Mouse (Mus musculus) CH12.LX (cell line): ENCODE results near the gene Atp1a3. TPM values are rescaled to one million over a fixed set of nuclear protein-coding genes. Genes with fewer than 3 reads are reported as not detected.

Experiments
- DNase-seq: peaks from one replicate; pipeline ENCODE4 v3.0.0-alpha.2; 2013; ENCODE audit errors: extremely low read depth
- H3K27ac ChIP-seq: 2 replicates; pipeline ENCODE4 v1.5.1; 2012; ENCODE audit warnings: low read depth, mild to moderate bottlenecking, control low read depth, moderate library complexity; ENCODE audit not compliant: insufficient read depth
- H3K27me3 ChIP-seq: replicated peaks from 2 replicates; pipeline ENCODE3; 2012; ENCODE audit warnings: inconsistent platforms
- H3K36me3 ChIP-seq, 2 experiments: replicated peaks in 1 of 2; 2 replicates each; pipeline versions ENCODE3 to v1.6.1; 2012; ENCODE audit warnings: inconsistent platforms in 1 of 2, low read length in 1 of 2, mild to moderate bottlenecking in 1 of 2, mixed read lengths in 1 of 2, moderate library complexity in 1 of 2; ENCODE audit not compliant: control insufficient read depth in 1 of 2, insufficient read depth in 1 of 2
- H3K4me1 ChIP-seq, 2 experiments: 2 replicates each; pipeline ENCODE4 v1.6.1; 2012; ENCODE audit warnings: inconsistent platforms in 1 of 2, moderate library complexity in 1 of 2; ENCODE audit not compliant: insufficient read depth in 2 of 2, control insufficient read depth in 1 of 2
- H3K4me2 ChIP-seq: 2 replicates; pipeline ENCODE4 v1.6.1; 2012; ENCODE audit warnings: low read depth, mild to moderate bottlenecking, control low read depth; ENCODE audit not compliant: poor library complexity, insufficient read depth, severe bottlenecking
- H3K4me3 ChIP-seq, 3 experiments: fragments of 150-350 bp in 1 of 3; sonication (generic) in 1 of 3; replicated peaks in 1 of 3; 2 replicates each; pipeline versions ENCODE3 to v1.5.1; 2011 to 2012; ENCODE audit warnings: low read depth in 2 of 3, low read length in 2 of 3, mild to moderate bottlenecking in 2 of 3, moderate library complexity in 2 of 3, control low read depth in 1 of 3, improper control_type of control experiment in 1 of 3, inconsistent platforms in 1 of 3, mixed read lengths in 1 of 3; ENCODE audit not compliant: poor library complexity in 1 of 3
- H3K79me2 ChIP-seq: replicated peaks from 2 replicates; pipeline ENCODE4 v1.6.1; 2012; ENCODE audit warnings: mild to moderate bottlenecking, moderate library complexity; ENCODE audit not compliant: control insufficient read depth, poor library complexity, insufficient read depth, severe bottlenecking; ENCODE audit errors: extremely low read depth
- H3K9ac ChIP-seq: 2 replicates; pipeline ENCODE4 v1.6.1; 2012; ENCODE audit warnings: low read depth, mild to moderate bottlenecking, control low read depth, moderate library complexity; ENCODE audit not compliant: insufficient read depth
- H3K9me3 ChIP-seq: replicated peaks from 2 replicates; pipeline ENCODE3; 2012; ENCODE audit warnings: low read length, inconsistent platforms, mixed read lengths
- CHD1 ChIP-seq: IDR thresholded peaks from 2 replicates; pipeline ENCODE4 v1.6.1; 2012; ENCODE audit warnings: low read depth, low read length, improper control_type of control experiment, inconsistent platforms
- CTCF ChIP-seq, 2 experiments: IDR thresholded peaks in 1 of 2; conservative IDR thresholded peaks in 1 of 2; 2 replicates each; pipeline ENCODE4 v1.5.1; 2011 to 2012; ENCODE audit warnings: low read depth in 2 of 2, low read length in 2 of 2, improper control_type of control experiment in 1 of 2, inconsistent platforms in 1 of 2, mild to moderate bottlenecking in 1 of 2, moderate library complexity in 1 of 2
- ELF1 ChIP-seq: IDR thresholded peaks from 2 replicates; pipeline ENCODE4 v1.6.1; 2014; ENCODE audit warnings: low read depth, mild to moderate bottlenecking, inconsistent platforms, low read length, improper control_type of control experiment
- ETS1 ChIP-seq: conservative IDR thresholded peaks from 2 replicates; pipeline ENCODE4 v1.6.1; 2012; ENCODE audit warnings: low read depth, mild to moderate bottlenecking, inconsistent platforms, low read length, improper control_type of control experiment, moderate library complexity
- IRF4 ChIP-seq: IDR thresholded peaks from 2 replicates; pipeline ENCODE4 v1.6.1; 2014; ENCODE audit warnings: low read depth, mild to moderate bottlenecking, inconsistent platforms, low read length, improper control_type of control experiment
- JUND ChIP-seq: conservative IDR thresholded peaks from 2 replicates; pipeline ENCODE4 v1.6.1; 2011; ENCODE audit warnings: low read depth, low read length, improper control_type of control experiment
- MAZ ChIP-seq: IDR thresholded peaks from 2 replicates; pipeline ENCODE4 v1.6.1; 2012; ENCODE audit warnings: low read depth, mild to moderate bottlenecking, inconsistent platforms, low read length, improper control_type of control experiment, moderate library complexity
- MEF2A ChIP-seq: IDR thresholded peaks from 2 replicates; pipeline ENCODE4 v1.6.1; 2014; ENCODE audit warnings: low read depth, mild to moderate bottlenecking, inconsistent platforms, low read length, improper control_type of control experiment, borderline replicate concordance
- MYC ChIP-seq: IDR thresholded peaks from 2 replicates; pipeline ENCODE4 v1.6.1; 2011; ENCODE audit warnings: low read depth, mild to moderate bottlenecking, improper control_type of control experiment, low read length
- NELFE ChIP-seq: IDR thresholded peaks from 2 replicates; pipeline ENCODE4 v1.6.1; 2011; ENCODE audit warnings: low read depth, low read length, improper control_type of control experiment
- POLR2A ChIP-seq: IDR thresholded peaks from 2 replicates; pipeline ENCODE4 v1.6.1; 2011; ENCODE audit warnings: low read depth, mild to moderate bottlenecking, improper control_type of control experiment, low read length
- POLR2AphosphoS2 ChIP-seq: IDR thresholded peaks from 2 replicates; pipeline ENCODE4 v1.6.1; 2011; ENCODE audit warnings: low read depth, low read length, improper control_type of control experiment
- RAD21 ChIP-seq: IDR thresholded peaks from 2 replicates; pipeline ENCODE4 v1.6.1; 2011; ENCODE audit warnings: low read depth, mild to moderate bottlenecking, low read length, improper control_type of control experiment, moderate library complexity
- RCOR1 ChIP-seq: conservative IDR thresholded peaks from 2 replicates; pipeline ENCODE4 v1.6.1; 2012; ENCODE audit warnings: low read depth, mild to moderate bottlenecking, inconsistent platforms, low read length, improper control_type of control experiment
- SIN3A ChIP-seq: IDR thresholded peaks from 2 replicates; pipeline ENCODE4 v1.6.1; 2012; ENCODE audit warnings: low read length, improper control_type of control experiment, inconsistent platforms
- SMC3 ChIP-seq: IDR thresholded peaks from 2 replicates; pipeline ENCODE4 v1.6.1; 2011; ENCODE audit warnings: low read depth, low read length, improper control_type of control experiment
- TCF12 ChIP-seq: IDR thresholded peaks from 2 replicates; pipeline ENCODE4 v1.6.1; 2014; ENCODE audit warnings: low read depth, mild to moderate bottlenecking, inconsistent platforms, low read length, improper control_type of control experiment
- UBTF ChIP-seq: IDR thresholded peaks from 2 replicates; pipeline ENCODE4 v1.6.1; 2012; ENCODE audit warnings: low read depth, mild to moderate bottlenecking, inconsistent platforms, low read length, improper control_type of control experiment, moderate library complexity
- ZKSCAN1 ChIP-seq: IDR thresholded peaks from 2 replicates; pipeline ENCODE4 v1.6.1; 2012; ENCODE audit warnings: low read depth, inconsistent platforms, low read length, improper control_type of control experiment, borderline replicate concordance
- ZMIZ1 ChIP-seq: IDR thresholded peaks from 2 replicates; pipeline ENCODE4 v1.6.1; 2012; ENCODE audit warnings: low read depth, mild to moderate bottlenecking, inconsistent platforms, low read length, improper control_type of control experiment
- ZNF384 ChIP-seq: IDR thresholded peaks from 2 replicates; pipeline ENCODE4 v1.6.1; 2012; ENCODE audit warnings: low read depth, low read length, improper control_type of control experiment, inconsistent platforms
- dilution Hi-C: fragments of 300-500 bp; cut with MboI; formaldehyde crosslinking; loops from 2 replicates; pipeline ENCODE4 v1.14.3; 2020; ENCODE audit warnings: low sequenced_read_pairs; ENCODE audit not compliant: extremely low pct_unique_long_range_greater_than_20kb, extremely low pct_ligation_motif_present
- in situ Hi-C: fragments of 300-500 bp; cut with MboI; formaldehyde crosslinking; loops from 3 replicates; pipeline ENCODE4 v1.14.3; 2019; ENCODE audit warnings: low sequenced_read_pairs, low pct_ligation_motif_present, low pct_unique_long_range_greater_than_20kb, mixed read lengths
- polyA plus RNA-seq: library from polyadenylated mRNA; unstranded; fragments of >175 nt; gene quantifications from 2 replicates; pipeline ENCODE4 v1.2.1, GENCODE M21; 2012; ENCODE audit warnings: low read depth; ENCODE audit not compliant: insufficient read length
- total RNA-seq, 2 experiments: library from RNA; depleted of rRNA; stranded (reverse); fragments of 300-350 nt in 1 of 2; fragments of >200 nt in 1 of 2; gene quantifications; 2 replicates each; pipeline ENCODE4 v1.2.3; 2012 to 2014

The Atp1a3 gene
- total and polyA plus RNA-seq, 3 experiments, result 0.17 to 0.24 TPM; not detected in 1

DNA sequence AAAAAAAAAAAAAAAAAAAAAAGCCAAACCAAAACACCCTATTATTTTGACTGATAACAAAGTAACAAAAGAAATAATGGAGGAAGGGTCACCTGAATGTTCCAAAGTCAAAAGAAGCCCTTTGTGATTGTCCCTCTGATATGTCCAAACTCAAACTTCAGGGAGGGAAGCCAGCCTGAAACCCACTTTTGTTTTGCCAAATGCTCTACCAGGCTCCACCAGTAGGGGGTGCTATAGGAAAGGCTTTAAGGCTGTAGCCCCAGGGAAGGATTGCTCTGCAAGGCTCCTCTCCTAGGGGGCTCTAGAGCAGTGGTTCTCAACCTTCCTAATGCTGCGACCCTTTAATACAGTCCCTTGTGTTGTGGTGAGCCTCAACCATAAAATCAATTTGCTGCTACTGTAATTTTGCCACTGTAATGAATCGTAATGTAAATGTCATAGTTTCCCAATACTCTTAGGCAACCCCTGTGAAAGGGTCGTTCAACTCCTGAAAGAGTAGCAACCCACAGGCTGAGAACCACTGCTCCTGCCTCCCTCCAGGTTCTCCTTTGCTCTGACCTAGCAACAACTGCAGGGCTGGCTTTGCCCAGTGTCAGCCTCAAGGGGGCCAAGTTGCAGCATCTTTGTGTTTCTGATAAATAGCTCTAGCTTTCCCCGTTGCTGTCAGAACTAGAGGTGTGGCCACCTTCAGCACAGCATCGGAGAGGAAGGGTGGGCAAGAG, 24.4 kb upstream of the Atp1a3 start:
- H3K36me3 ChIP-seq, result peaks cover 0 to 3% of the 10 kb centered on the region in 2 experiments
- TF ChIP-seq ZKSCAN1 (no peak), NELFE (no peak), IRF4 (no peak), POLR2AphosphoS2 (no peak), SMC3 (peak; percentile 66), JUND (no peak), MYC (no peak), ELF1 (no peak), ETS1 (no peak), ZMIZ1 (no peak), MEF2A (no peak), RCOR1 (no peak), TCF12 (no peak), POLR2A (no peak), CTCF (conservative IDR thresholded peaks at IDR 0.05 in 1 of 2, IDR thresholded peaks at IDR 0.05 in 1 of 2; ENCODE audit: low read depth in 2 of 2, low read length in 2 of 2) (peak; percentile 89 to 94), RAD21 (peak; percentile 86), UBTF (no peak), CHD1 (no peak), MAZ (no peak), ZNF384 (peak; percentile 93)
- TF ChIP-seq, all 38 proteins: peak for 4
- in situ Hi-C loops, result no loop called here
- H3K79me2 ChIP-seq, result no peaks in the 10 kb centered on the region
- H3K27ac ChIP-seq, result no peak overlapping the region
- no peak overlapping the region for H3K9ac ChIP-seq
- H3K4me1 ChIP-seq, result peaks cover 0 to 7% of the 10 kb centered on the region in 2 experiments; a peak in 2 of 4 replicates
- no peak overlapping the region for H3K4me3 ChIP-seq
- dilution Hi-C loops, result no loop called here
- no peaks in the 10 kb centered on the region for H3K9me3 ChIP-seq
- DNase-seq, result peak; percentile 76
- H3K27me3 ChIP-seq, result no peaks in the 10 kb centered on the region
- no peak overlapping the region for H3K4me2 ChIP-seq

- in situ Hi-C loops (no loop called here), dilution Hi-C loops (no loop called here)
- no peaks in the 10 kb centered on the region for H3K9me3 ChIP-seq
- DNase-seq, result no peak
- no peaks in the 10 kb centered on the region for H3K27me3 ChIP-seq
- H3K36me3 ChIP-seq, result peaks cover 0 to 3% of the 10 kb centered on the region in 2 experiments
- no peak overlapping the region for H3K4me3 ChIP-seq
- no peak for TF ChIP-seq SIN3A
- no peak for TF ChIP-seq CTCF (conservative IDR thresholded peaks at IDR 0.05 in 1 of 2, IDR thresholded peaks at IDR 0.05 in 1 of 2; ENCODE audit: low read depth in 2 of 2, low read length in 2 of 2)
- H3K4me1 ChIP-seq, result peaks cover 9 to 26% of the 10 kb centered on the region in 2 experiments
- H3K27ac ChIP-seq, result no peak overlapping the region
- H3K4me2 ChIP-seq, result no peak overlapping the region
- H3K9ac ChIP-seq, result no peak overlapping the region
- no peaks in the 10 kb centered on the region for H3K79me2 ChIP-seq
Observed at GRCm38 (mm10) chr7:25026452-25026851, 20.7 kb upstream of the Atp1a3 start.
